Mouse (Mus musculus): ENCODE data around the gene Prr5l. TPM values are rescaled to one million over a fixed set of nuclear protein-coding genes. Genes with fewer than 3 reads are reported as not detected.

The Prr5l gene
- polyA plus RNA-seq, 1 experiment from 2014 or later: 5.7 TPM

GRCm38 (mm10) chr2:101827626-101828025, 55.2 kb downstream of the Prr5l start:
- no peaks in the 10 kb centered on the region for H3K9me3 ChIP-seq
- no peaks in the 10 kb centered on the region for H3K27me3 ChIP-seq
- WGBS: 41% methylated on average over 5 of the region's 5 CpGs
- no peak overlapping the region for H3K9ac ChIP-seq
- H3K4me1 ChIP-seq (replicated peaks): 0 out of 2 replicates have a peak, but pooled peaks cover 5% of the 10 kb centered on the region
- no peak overlapping the region for H3K4me2 ChIP-seq
- H3K4me3 ChIP-seq: no peak overlapping the region
- no peak overlapping the region for H3K27ac ChIP-seq
- ATAC-seq (ENCODE audit: low FRiP score): no peak
- H3K36me3 ChIP-seq: no peaks in the 10 kb centered on the region

GRCm38 (mm10) chr2:101826950-101827600, 55.8 kb downstream of the Prr5l start:
- no peak for ATAC-seq (ENCODE audit: low FRiP score)
- Histone ChIP-seq H3K36me3 (no peaks in the 10 kb centered on the region), H3K4me2 (no peak overlapping the region), H3K4me3 (no peak overlapping the region), H3K27me3 (no peaks in the 10 kb centered on the region), H3K27ac (no peak overlapping the region), H3K9ac (no peak overlapping the region), H3K4me1 (replicated peaks) (0 out of 2 replicates have a peak, but pooled peaks cover 5% of the 10 kb centered on the region), H3K9me3 (no peaks in the 10 kb centered on the region)
- 91% methylated on average over 3 of the region's 3 CpGs for WGBS

- Histone ChIP-seq H3K4me3 (no peak overlapping the region), H3K36me3 (no peaks in the 10 kb centered on the region), H3K4me2 (no peak overlapping the region), H3K9me3 (no peaks in the 10 kb centered on the region), H3K4me1 (replicated peaks) (0 out of 2 replicates have a peak, but pooled peaks cover 5% of the 10 kb centered on the region), H3K9ac (no peak overlapping the region), H3K27me3 (no peaks in the 10 kb centered on the region), H3K27ac (no peak overlapping the region)
- WGBS: 88% methylated on average over 2 of the region's 2 CpGs
- no peak for ATAC-seq (ENCODE audit: low FRiP score)
Measured at GRCm38 (mm10) chr2:101826186-101826707, 56.6 kb downstream of the Prr5l start.

GRCm38 (mm10) chr2:101825226-101826120, 57.4 kb downstream of the Prr5l start:
- H3K27ac ChIP-seq: no peak overlapping the region
- H3K4me1 ChIP-seq (replicated peaks): 0 out of 2 replicates have a peak, but pooled peaks cover 5% of the 10 kb centered on the region
- no peak for ATAC-seq (ENCODE audit: low FRiP score)
- no peaks in the 10 kb centered on the region for H3K36me3 ChIP-seq
- H3K9ac ChIP-seq: no peak overlapping the region
- 90% methylated on average over 9 of the region's 9 CpGs for WGBS
- H3K9me3 ChIP-seq: no peaks in the 10 kb centered on the region
- H3K27me3 ChIP-seq: no peaks in the 10 kb centered on the region
- H3K4me3 ChIP-seq: no peak overlapping the region
- no peak overlapping the region for H3K4me2 ChIP-seq

- H3K36me3 ChIP-seq: no peaks in the 10 kb centered on the region
- H3K9ac ChIP-seq: no peak overlapping the region
- 64% methylated on average over 3 of the region's 4 CpGs for WGBS
- no peaks in the 10 kb centered on the region for H3K9me3 ChIP-seq
- no peak overlapping the region for H3K4me3 ChIP-seq
- no peak overlapping the region for H3K27ac ChIP-seq
- ATAC-seq (ENCODE audit: low FRiP score): no peak
- H3K4me1 ChIP-seq (replicated peaks): 0 out of 2 replicates have a peak, but pooled peaks cover 5% of the 10 kb centered on the region
- H3K4me2 ChIP-seq: no peak overlapping the region
- H3K27me3 ChIP-seq: no peaks in the 10 kb centered on the region
Measured at GRCm38 (mm10) chr2:101823821-101824220, 59.0 kb downstream of the Prr5l start.

- H3K36me3 ChIP-seq: no peaks in the 10 kb centered on the region
- no peak overlapping the region for H3K27ac ChIP-seq
- H3K27me3 ChIP-seq: no peaks in the 10 kb centered on the region
- 76% methylated on average over 13 of the region's 13 CpGs for WGBS
- ATAC-seq (ENCODE audit: low FRiP score): no peak
- H3K9ac ChIP-seq: no peak overlapping the region
- H3K4me2 ChIP-seq: no peak overlapping the region
- no peaks in the 10 kb centered on the region for H3K9me3 ChIP-seq
- H3K4me3 ChIP-seq: no peak overlapping the region
- H3K4me1 ChIP-seq (replicated peaks): 0 out of 2 replicates have a peak, but pooled peaks cover 4% of the 10 kb centered on the region
Measured at GRCm38 (mm10) chr2:101822785-101823184, 60.0 kb downstream of the Prr5l start.

- Histone ChIP-seq H3K9me3 (no peaks in the 10 kb centered on the region), H3K4me1 (replicated peaks) (no peaks in the 10 kb centered on the region), H3K4me2 (no peak overlapping the region), H3K9ac (no peak overlapping the region), H3K36me3 (no peaks in the 10 kb centered on the region), H3K27ac (no peak overlapping the region), H3K27me3 (no peaks in the 10 kb centered on the region), H3K4me3 (no peak overlapping the region)
- no peak for ATAC-seq (ENCODE audit: low FRiP score)
- 63% methylated on average over 1 of the region's 1 CpGs for WGBS
Measured at GRCm38 (mm10) chr2:101820816-101821215, 62.0 kb downstream of the Prr5l start.

GRCm38 (mm10) chr2:101818986-101819764, 63.7 kb downstream of the Prr5l start:
- Histone ChIP-seq H3K36me3 (no peaks in the 10 kb centered on the region), H3K27me3 (no peaks in the 10 kb centered on the region), H3K27ac (no peak overlapping the region), H3K4me1 (replicated peaks) (no peaks in the 10 kb centered on the region), H3K9me3 (no peaks in the 10 kb centered on the region), H3K4me2 (no peak overlapping the region), H3K4me3 (no peak overlapping the region), H3K9ac (no peak overlapping the region)
- no peak for ATAC-seq (ENCODE audit: low FRiP score)
- WGBS: 82% methylated on average over 7 of the region's 7 CpGs

GRCm38 (mm10) chr2:101816646-101817308, 66.0 kb downstream of the Prr5l start:
- WGBS: 70% methylated on average over 3 of the region's 3 CpGs
- no peak overlapping the region for H3K4me2 ChIP-seq
- H3K27ac ChIP-seq: no peak overlapping the region
- no peaks in the 10 kb centered on the region for H3K36me3 ChIP-seq
- H3K27me3 ChIP-seq: no peaks in the 10 kb centered on the region
- H3K9me3 ChIP-seq: no peaks in the 10 kb centered on the region
- H3K9ac ChIP-seq: no peak overlapping the region
- no peak for ATAC-seq (ENCODE audit: low FRiP score)
- H3K4me3 ChIP-seq: no peak overlapping the region
- no peaks in the 10 kb centered on the region for H3K4me1 ChIP-seq (replicated peaks)

GRCm38 (mm10) chr2:101815250-101815934, 67.4 kb downstream of the Prr5l start:
- Histone ChIP-seq H3K9ac (no peak overlapping the region), H3K4me3 (no peak overlapping the region), H3K9me3 (no peaks in the 10 kb centered on the region), H3K4me1 (replicated peaks) (no peaks in the 10 kb centered on the region), H3K4me2 (no peak overlapping the region), H3K27ac (no peak overlapping the region), H3K36me3 (no peaks in the 10 kb centered on the region), H3K27me3 (no peaks in the 10 kb centered on the region)
- WGBS: 29% methylated on average over 5 of the region's 5 CpGs
- ATAC-seq (ENCODE audit: low FRiP score): no peak

GRCm38 (mm10) chr2:101814272-101814625, 68.6 kb downstream of the Prr5l start:
- 80% methylated on average over 5 of the region's 5 CpGs for WGBS
- Histone ChIP-seq H3K4me1 (replicated peaks) (no peaks in the 10 kb centered on the region), H3K4me2 (no peak overlapping the region), H3K4me3 (no peak overlapping the region), H3K9ac (no peak overlapping the region), H3K27me3 (no peaks in the 10 kb centered on the region), H3K9me3 (no peaks in the 10 kb centered on the region), H3K36me3 (no peaks in the 10 kb centered on the region), H3K27ac (no peak overlapping the region)
- no peak for ATAC-seq (ENCODE audit: low FRiP score)
